Mouse (Mus musculus): ENCODE data around the gene Mpp3. TPM values are rescaled to one million over a fixed set of nuclear protein-coding genes. Genes with fewer than 3 reads are reported as not detected.

Mpp3 gene
- polyA plus RNA-seq, 1 experiment from 2014 or later, result 62.9 TPM

GRCm38 (mm10) chr11:101950021-101950420 lies 78.2 kb downstream of the Mpp3 start:
- Histone ChIP-seq H3K4me3 (no peak overlapping the region), H3K27ac (no peak overlapping the region), H3K4me2 (no peak overlapping the region), H3K9ac (no peak overlapping the region), H3K36me3 (replicated peaks) (no peaks in the 10 kb centered on the region), H3K9me3 (no peaks in the 10 kb centered on the region), H3K4me1 (peaks cover 9% of the 10 kb centered on the region), H3K27me3 (replicated peaks) (peaks cover 3% of the 10 kb centered on the region)
- 91% methylated on average over 5 of the region's 5 CpGs for WGBS
- ATAC-seq (replicated peaks), result no peak

Other genes starting within 250 kb of the Mpp3 start
- 5.9 and 7.5 TPM in 2 replicates for gene Etv4, start 243.1 kb downstream of the Mpp3 start, polyA plus RNA-seq (2015; fragmentation: Nextera tagmentation; extraction: Ambion mirVana)
- gene Meox1, start 134.1 kb downstream of the Mpp3 start, polyA plus RNA-seq (2015; fragmentation: Nextera tagmentation; extraction: Ambion mirVana), result 0.57 and 0.75 TPM in 2 replicates
- not detected in 2 replicates for gene Sost, start 61.4 kb downstream of the Mpp3 start, polyA plus RNA-seq (2015; fragmentation: Nextera tagmentation; extraction: Ambion mirVana)
- gene Cfap97d1, start 44.2 kb downstream of the Mpp3 start, polyA plus RNA-seq (2015; fragmentation: Nextera tagmentation; extraction: Ambion mirVana), result not detected in 2 replicates
- 21.7 and 22.2 TPM in 2 replicates for gene Dusp3, start 41.4 kb downstream of the Mpp3 start, polyA plus RNA-seq (2015; fragmentation: Nextera tagmentation; extraction: Ambion mirVana)
- 0.31 and 0.43 TPM in 2 replicates for gene Cd300lg, start 13.0 kb upstream of the Mpp3 start, polyA plus RNA-seq (2015; fragmentation: Nextera tagmentation; extraction: Ambion mirVana)
- 33.4 and 36.4 TPM in 2 replicates for gene Mpp2, start 60.1 kb upstream of the Mpp3 start, polyA plus RNA-seq (2015; fragmentation: Nextera tagmentation; extraction: Ambion mirVana)
- gene Ppy, start 72.9 kb upstream of the Mpp3 start, polyA plus RNA-seq (2015; fragmentation: Nextera tagmentation; extraction: Ambion mirVana), result not detected in 2 replicates
- gene Pyy, start 79.4 kb upstream of the Mpp3 start, polyA plus RNA-seq (2015; fragmentation: Nextera tagmentation; extraction: Ambion mirVana), result not detected in 2 replicates
- 0.10 and 0.30 TPM in 2 replicates for gene Nags, start 117.1 kb upstream of the Mpp3 start, polyA plus RNA-seq (2015; fragmentation: Nextera tagmentation; extraction: Ambion mirVana)
- 45.3 and 46.5 TPM in 2 replicates for gene Tmem101, start 127.9 kb upstream of the Mpp3 start, polyA plus RNA-seq (2015; fragmentation: Nextera tagmentation; extraction: Ambion mirVana)
- gene Lsm12, start 156.8 kb upstream of the Mpp3 start, polyA plus RNA-seq (2015; fragmentation: Nextera tagmentation; extraction: Ambion mirVana), result 111 and 118 TPM in 2 replicates
- gene G6pc3, start 161.2 kb upstream of the Mpp3 start, polyA plus RNA-seq (2015; fragmentation: Nextera tagmentation; extraction: Ambion mirVana), result 38.6 and 43.3 TPM in 2 replicates
- gene Hdac5, start 201.7 kb upstream of the Mpp3 start, polyA plus RNA-seq (2015; fragmentation: Nextera tagmentation; extraction: Ambion mirVana), result 90.3 and 105 TPM in 2 replicates
- 2.2 and 2.5 TPM in 2 replicates for gene BC030867, start 220.4 kb upstream of the Mpp3 start, polyA plus RNA-seq (2015; fragmentation: Nextera tagmentation; extraction: Ambion mirVana)
- gene Asb16, start 240.3 kb upstream of the Mpp3 start, polyA plus RNA-seq (2015; fragmentation: Nextera tagmentation; extraction: Ambion mirVana), result 0.05 TPM in 1 of 2 replicates, not detected in the other

All from midbrain, embryonic 15.5 days (tissue).